Mouse (Mus musculus) ES-E14 (cell line): ENCODE results near the gene Ccni.

ENCODE experiments used
- HCFC1 ChIP-seq: IDR thresholded peaks from 2 replicates; pipeline ENCODE4 v1.6.1; 2012; ENCODE audit warnings: low read length, inconsistent platforms, borderline replicate concordance; ENCODE audit not compliant: insufficient read depth
- MAFK ChIP-seq: IDR thresholded peaks from 2 replicates; pipeline ENCODE4 v1.6.1; 2014; ENCODE audit warnings: mild to moderate bottlenecking, low read depth, low read length, inconsistent platforms; ENCODE audit not compliant: insufficient read depth
- ZC3H11A ChIP-seq: IDR thresholded peaks from 2 replicates; pipeline ENCODE4 v1.6.1; 2012; ENCODE audit warnings: low read depth, mild to moderate bottlenecking, inconsistent platforms, low read length, borderline replicate concordance
- ZNF384 ChIP-seq: IDR thresholded peaks from 2 replicates; pipeline ENCODE4 v1.6.1; 2012; ENCODE audit warnings: low read depth, low read length, inconsistent platforms

GRCm38 (mm10) chr5:93207555-93207954, 1.3 kb upstream of the Ccni start:
- no peak for TF ChIP-seq ZC3H11A
- no peak for TF ChIP-seq HCFC1
- no peak for TF ChIP-seq MAFK
- no peak for TF ChIP-seq ZNF384
